Mouse (Mus musculus) layer of hippocampus, adult 8-10 months (tissue): Measurements from ENCODE around the gene Lrrc56. TPM values are rescaled to one million over a fixed set of nuclear protein-coding genes. Genes with fewer than 3 reads are reported as not detected.

Source experiments
- DNase-seq, 2 experiments: peaks; one replicate each; pipeline ENCODE4 v3.0.0; 2022; ENCODE audit warnings: low spot score in 2 of 2
- total RNA-seq, 4 experiments: library from RNA; stranded (reverse); gene quantifications; 2 replicates each; pipeline ENCODE4 v1.2.4; 2022

The Lrrc56 gene
- total RNA-seq: 1 to 10 TPM; 3.6 to 5.6 (median 5.1) TPM

DNA sequence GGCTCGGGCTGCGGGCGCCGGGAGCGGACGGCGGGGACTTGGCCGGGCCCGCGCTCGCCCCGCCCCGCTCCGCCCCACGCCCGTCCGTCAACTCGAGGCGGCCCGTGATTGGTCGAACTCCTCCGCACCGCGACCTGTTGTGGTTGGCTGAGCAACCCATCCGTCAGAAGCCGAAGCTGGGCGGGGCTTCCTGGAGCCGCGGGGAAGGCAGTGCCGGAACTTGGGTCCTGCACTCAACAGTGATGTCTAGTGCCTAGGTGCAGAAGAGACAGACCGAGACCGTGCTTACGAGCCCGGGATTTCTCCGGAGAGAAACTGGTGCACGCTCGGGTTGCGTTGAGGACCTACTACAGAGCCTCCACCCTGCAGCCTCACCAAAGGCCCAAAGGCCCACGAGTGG, at the start of gene Lrrc56, which contains the start of gene Hras:
Gene Lrrc56, plus strand, starts transcription at position 210 of the 400 bp plus-strand sequence.
Gene Hras, minus strand, starts transcription at position 58 of the 400 bp plus-strand sequence.
- peak; percentile 94 to 96 for DNase-seq

DNA sequence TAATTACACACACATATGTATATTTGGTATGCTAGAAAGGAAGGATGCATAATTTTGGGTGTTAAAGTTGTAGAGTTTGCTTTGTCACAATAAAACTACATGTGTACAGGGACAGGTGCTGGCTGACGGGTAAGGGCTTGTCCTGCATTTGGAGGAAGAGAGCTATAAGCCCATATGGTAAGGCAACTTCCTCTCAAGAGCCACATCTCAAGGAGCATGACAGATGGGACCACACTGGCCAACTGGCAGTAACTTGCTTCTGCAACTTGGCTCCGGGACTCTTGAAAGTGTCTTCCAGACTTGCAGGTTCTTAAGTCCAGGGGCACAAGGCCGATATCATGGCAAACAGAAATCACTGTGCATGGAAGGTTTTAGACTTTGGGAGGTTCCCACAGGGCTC, 49.3 kb upstream of the Lrrc56 start:
- no peak for DNase-seq

DNA sequence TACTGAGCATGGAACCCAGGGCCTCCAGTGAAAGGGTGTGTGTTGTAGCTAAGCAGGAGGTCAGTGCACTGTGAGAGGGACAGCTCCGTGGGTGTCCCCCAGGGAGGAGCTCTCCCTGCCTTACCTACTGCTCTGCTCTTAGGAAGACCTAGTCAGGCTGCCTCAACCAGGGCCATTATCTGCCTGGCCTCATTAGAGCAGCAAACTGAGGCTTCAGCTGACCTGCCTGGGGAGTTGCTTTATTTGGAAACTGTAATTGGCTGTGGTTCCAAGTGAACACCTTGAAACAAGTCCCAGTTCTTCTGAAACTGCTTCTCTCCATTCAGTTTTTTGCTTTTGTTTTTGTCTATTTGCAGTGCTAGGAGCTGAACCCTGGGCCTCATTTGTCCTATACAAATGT, 48.6 kb upstream of the Lrrc56 start:
- DNase-seq: no peak

DNA sequence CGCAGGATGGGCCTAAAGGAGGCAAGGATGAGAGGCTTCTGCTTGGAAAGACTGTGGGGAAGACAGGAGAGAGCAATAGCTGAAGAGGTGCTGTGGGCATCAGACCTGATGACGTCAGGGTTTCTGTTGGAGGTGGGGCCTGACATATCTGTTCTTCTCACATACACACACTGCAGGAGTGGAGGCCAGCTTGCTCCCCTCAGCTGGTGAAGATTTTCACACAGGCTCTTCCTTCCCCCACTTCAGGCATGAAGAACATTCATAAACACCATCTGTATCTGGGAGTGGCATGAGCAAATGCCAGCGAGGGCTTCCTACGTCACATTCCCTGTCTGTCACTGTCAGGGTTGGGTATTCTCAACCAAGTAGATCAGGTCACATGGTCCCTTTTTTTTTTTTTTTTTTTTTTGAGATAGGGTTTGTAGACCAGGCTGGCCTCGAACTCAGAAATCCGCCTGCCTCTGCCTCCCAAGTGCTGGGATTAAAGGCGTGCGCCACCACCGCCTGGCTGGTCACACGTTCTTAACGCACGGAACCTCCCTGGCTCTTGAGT, 47.8 kb upstream of the Lrrc56 start:
- DNase-seq: no peak

DNA sequence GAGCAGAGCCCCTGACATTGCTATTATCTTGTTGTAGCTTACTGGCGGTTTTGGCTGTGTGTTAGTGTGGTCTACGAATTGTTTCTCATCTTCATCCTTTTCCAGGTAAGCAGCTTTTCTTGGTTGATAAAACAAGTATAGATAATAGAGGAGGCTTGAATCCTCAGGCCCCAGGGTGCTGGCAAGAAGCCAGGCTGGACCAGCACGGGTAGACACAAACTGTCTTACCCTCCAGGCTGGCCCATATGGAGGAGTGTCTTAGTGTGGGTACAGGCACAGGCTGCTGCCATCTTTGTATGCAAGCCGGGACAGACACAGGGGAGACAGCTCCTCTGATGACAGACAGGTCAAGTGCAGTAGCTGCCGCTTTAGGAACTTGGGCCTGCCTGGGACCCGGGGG, 46.9 kb upstream of the Lrrc56 start:
- DNase-seq: no peak

DNA sequence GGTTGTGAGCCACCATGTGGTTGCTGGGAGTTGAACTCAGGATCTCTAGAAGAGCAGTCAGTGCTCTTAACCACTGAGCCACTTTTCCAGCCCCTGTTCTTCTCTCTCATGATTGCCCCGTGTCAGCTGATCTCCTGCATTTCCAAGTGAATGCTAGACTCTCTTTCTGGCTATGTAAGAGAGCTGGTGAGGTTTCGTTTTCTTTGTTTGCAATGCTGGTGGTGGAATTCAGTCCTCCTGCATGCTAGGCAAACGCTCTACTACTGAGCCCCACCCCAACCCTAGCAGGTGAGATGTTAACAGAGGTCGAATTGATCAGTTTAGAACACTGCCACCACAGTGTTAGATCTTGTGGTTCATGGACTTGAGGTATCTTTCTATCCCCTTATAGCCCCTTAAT, 45.3 kb upstream of the Lrrc56 start:
- no peak for DNase-seq

DNA sequence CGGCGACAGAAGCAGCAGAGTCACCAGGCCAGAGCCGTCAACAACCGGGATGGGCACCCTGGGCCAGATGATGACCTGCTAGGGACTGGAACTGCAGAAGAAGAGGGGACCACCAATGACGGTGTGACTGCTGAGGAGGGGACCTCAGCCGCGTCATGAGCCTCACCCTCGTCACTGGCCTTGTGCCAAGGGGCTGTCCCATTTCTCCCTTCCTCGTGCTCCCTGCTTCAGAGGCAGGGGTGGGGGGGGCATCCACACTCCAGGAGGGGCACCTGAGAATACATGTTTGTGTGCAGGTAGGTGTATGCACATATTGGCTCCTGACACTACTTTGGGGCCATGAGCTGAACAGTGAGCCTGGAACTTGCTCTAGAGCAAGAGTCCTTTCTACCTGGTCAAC, 38.6 kb upstream of the Lrrc56 start:
- no peak for DNase-seq

DNA sequence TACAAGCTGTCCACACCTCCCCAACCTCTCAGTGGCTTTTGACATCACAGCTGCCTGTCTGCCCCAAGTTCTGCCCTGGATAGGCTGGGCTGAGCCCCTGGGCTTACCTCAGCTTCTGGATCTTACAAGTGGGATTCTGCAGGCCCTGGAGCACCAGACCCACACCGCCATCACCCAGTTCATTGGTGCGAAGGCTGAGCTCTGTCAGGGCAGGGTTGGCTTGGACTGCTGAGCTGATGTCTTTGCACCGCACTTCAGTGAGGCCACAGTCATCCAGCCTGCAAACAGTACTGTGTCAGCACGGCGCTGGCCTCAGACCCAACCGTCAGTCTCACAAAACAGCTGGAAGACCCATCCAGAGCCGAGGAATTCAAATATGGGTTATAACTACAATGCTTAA, 29.6 kb upstream of the Lrrc56 start:
- DNase-seq: no peak

DNA sequence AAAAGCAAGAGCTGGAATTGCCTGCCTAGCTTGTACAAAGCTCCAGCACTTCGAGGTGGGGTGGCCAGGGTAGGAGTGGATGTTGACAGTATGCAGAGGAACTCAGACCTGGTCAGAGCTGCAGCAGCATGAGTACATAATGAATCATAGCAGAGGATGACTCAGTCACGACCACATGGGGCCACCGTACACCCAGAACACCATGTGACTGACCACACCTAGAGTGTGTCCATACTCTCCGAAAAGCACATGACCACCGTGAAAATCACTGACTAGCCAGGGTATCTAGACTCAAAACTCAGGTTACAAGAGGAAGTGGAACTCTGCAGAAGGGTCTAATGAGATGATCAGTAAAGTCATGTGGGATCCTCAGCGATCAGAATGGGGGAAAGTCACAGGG, 29.1 kb upstream of the Lrrc56 start:
- DNase-seq: no peak

DNA sequence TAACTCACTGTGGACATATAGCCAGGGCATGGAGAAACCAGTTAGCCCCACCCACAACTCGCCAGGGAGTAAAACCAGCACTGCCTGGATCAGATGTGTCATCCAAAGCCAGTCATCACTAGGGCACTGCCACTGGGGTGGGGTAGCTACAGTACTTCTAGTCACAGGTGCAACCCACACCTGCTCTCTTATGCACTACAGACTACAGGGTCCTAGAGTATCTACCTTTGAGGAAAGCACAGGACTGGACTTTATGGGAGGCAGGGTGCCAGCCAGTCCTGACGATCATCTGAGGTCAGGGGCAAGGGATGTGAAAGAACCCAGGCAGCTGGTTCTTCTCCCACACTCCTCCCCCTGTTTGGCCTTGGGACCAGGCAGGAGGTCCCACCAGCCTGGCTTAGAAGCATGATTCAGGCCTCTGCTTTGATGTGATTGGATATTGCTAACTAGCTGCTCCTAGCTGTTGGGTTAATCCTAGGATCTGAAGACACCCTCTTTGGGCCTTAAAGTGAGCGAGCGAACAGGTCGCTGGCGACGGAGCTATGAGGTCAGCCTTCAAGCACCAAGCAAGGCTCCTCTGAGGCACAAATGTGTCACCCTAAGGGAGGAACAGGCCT, 25.9 kb upstream of the Lrrc56 start:
- DNase-seq: no peak

DNA sequence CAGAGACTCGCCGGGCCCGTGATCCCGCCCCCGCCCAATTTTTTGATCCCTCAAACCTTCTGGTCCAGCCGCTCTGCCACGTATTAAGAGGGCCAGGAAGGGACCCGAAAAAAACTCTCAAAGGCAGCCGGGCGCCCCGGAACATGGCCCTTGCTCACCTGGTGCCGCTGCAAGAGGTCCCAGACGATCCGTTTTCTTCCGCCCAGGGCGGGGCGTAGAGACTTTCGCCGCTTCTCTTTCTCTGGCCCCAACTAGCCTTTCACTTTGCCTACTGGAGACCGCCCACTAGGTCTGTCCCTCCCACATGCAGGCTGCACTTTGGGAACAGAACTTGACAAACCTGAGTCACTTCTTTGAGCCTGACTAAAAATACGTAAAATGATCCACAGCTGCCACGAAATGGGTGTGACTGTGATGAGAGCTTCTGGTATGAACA, 25.4 kb upstream of the Lrrc56 start:
- no peak for DNase-seq

DNA sequence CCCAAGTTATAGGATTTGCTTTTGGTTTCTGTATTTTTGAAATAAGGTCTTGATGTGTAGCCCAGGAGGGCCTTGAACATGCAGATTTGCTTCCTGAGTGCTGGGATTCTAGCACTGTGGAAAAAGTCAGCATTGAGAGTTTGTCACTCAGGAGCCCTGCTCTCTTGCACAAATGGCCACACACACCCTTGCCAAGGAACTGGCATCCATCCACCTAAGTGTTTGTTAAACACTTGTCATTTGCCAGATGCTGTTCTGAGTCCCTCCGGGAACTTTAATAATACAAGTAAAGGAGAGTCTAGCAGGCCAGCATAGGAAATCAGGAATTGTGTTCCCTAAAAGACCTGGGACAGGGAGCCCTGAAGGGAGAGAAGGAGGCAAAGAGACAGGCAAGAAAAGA, 24.7 kb upstream of the Lrrc56 start:
- DNase-seq: no peak

DNA sequence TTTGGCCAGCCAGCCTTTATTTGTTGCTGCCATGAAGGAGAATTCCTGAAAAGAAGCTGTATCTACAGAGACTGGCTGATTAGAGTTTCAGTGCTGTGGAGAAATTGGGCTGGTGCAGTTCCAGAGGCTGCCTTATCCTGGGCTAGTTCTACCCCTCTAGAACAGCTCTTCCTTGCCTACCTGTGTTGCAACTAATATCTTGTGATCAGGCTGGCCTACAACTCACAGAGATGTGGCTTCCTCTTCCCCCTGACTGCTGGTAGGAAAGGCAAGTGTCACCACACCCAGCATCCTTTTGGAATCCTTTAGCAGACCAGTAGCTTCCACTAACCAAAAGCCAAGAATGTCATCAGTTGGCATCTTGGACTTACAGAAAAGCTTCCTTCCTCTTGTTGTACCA, 24.1 kb upstream of the Lrrc56 start:
- DNase-seq: no peak

DNA sequence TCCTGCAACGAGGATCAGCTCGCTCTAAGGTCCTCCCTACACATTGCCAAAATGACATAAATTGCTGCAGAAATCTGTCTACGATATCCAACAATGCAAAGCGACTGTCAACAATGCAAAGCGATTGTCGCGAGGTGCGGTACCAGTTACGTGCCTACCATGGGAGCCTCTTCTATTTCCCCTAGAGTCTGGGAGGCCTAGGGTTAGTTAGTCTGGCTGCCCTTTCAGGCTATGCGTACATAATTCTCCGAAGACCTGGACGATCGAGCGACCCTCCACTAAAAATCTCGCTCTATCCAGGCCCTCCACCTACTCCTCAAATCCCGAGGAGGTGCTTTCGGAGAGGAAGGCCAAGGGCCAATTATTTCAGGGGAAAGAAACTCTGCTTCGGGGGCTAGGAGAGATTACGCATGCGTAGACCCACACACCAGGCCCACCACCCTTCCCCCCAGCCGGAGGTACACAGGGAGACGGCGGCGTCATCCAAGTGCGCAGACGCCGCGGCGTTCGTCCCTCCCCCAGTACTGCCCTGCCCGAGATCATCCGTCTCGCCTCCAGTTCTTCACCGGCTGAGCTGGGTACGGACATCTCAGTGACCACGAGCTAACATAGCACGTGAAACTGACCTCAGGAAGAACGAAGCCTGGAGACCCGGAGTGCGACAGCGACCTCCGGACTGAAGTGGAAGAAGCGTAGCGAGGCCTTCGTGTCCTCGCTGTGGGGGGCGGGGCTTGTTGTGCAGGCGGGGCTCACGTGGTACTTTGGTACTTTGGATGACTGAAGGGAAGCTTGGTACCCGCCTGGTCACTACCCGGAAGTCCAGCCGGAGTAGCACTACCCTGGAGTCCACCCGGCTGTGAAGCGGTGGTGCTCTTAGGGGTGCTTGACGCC, 21.6 kb upstream of the Lrrc56 start, which contains the start of gene Rnh1:
Gene Rnh1, minus strand, starts transcription at position 742 of the 891 bp plus-strand sequence.
- peak; percentile 90 to 92 for DNase-seq

DNA sequence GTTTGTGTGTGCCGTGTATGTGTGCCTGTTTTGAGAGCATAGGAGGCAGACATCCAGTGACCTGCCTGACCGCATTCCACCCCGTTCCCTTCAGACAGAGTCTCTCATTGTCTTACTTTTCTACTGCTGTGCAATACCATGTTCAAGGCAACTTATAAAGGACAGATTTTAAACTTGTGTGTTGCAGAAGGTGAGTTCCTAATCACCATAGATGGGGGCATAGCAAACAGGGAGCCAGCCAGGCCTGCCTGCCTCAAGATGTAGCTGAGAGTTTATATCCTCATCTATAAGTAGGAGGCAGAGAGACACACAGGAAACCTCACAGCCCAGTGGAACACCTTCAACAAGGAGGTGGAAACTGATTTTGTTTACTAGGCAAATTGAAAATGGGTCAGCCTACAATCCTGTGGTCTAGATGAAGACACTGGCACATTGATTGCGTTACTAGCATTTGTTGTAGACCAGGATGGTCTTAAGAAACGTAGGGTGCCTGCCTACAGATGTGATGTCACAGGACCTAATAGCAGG, 20.6 kb upstream of the Lrrc56 start:
- no peak for DNase-seq

DNA sequence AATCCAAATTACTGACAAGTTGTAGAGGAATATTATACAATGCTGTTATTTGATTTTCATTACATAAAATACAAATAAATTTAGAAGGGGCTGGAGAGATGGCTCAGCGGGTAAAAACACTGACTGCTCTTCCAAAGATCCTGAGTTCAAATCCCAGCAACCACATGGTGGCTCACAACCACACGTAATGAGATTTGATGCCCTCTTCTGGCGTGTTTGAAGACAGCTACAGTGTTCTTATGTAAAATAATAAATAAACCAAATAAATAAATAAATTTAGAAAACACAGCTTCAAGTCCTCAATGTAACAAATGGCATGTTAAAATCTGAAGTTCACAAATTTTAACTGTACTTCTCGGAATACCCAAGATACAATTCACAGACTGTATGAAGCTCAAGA, 18.9 kb upstream of the Lrrc56 start:
- DNase-seq: no peak

DNA sequence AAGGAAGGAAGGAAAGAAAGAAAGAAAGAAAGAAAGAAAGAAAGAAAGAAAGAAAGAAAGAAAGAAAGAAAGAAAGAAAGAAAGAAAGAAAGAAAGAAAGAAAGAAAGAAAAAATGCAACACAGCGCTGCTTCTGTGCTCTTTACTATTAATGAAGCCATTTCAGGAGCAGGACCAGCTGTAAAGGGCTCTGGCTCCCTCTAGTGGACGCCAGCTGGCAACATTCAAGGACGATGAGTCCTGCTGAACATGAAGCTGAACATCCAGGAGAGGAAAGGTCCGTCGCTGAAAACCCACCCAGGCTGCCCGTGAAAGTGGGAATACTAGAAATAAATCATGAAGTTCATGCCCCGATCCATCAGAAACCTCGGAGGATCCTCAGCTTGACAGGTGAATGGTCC, 17.8 kb upstream of the Lrrc56 start:
- peak; percentile 81 to 94 for DNase-seq

DNA sequence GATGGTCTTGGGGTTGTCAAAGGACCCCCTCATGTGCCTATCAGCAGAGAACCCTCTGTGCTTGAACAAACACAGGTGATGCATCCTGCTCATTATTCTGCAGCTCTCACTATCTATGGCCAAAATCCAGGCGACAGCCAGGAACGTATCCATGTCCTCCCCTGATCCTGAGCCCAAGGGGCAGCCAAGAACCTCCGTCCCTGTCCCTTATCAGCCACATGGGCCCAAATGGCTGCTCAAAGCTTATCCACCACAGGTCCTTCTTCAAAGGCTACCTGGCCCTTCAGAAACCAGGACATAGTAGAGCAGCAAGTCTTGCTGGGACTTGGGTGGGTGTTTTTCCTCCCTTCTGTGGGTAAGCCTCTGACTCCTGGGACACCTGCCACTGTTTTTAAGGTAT, 5.8 kb upstream of the Lrrc56 start:
- DNase-seq: no peak

DNA sequence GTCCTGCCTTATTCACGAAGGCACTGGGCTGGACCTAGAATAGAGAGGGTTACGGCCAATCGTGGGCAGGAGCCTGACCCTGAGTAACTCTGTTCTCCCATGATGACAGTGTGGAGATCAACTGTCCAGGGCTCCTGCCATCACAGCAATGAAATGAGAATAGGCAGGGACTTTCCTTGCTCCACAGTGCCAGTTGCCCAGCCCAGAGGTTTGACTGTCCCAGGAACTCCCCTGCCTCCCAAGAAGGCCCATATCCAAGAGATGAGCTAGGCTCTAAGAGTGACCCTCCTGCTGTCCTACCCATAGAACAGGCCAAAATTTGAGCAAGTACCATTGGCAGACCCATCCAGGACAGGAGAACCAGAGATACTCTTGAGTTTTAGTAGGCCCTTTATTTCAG, 5.2 kb upstream of the Lrrc56 start:
- no peak for DNase-seq

DNA sequence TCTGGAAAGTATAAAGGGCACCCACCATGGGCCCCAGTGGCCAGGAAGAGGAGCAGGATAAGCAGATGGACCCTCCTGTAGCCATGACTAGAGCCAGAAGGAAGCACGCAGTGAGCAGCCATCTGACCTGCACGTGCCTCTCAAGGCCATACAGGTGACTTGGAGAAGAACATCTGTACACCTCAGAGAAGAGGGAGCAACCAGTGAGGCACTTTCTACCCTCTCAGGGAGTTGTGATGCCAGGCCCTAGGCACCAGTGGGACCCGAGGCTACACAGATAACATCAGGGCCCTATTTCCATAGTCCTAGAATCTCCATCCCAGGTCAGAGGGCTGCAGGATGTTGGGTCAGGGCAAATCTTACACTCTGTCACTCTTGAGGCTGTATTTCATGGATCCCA, 3.7 kb upstream of the Lrrc56 start:
- DNase-seq: no peak

DNA sequence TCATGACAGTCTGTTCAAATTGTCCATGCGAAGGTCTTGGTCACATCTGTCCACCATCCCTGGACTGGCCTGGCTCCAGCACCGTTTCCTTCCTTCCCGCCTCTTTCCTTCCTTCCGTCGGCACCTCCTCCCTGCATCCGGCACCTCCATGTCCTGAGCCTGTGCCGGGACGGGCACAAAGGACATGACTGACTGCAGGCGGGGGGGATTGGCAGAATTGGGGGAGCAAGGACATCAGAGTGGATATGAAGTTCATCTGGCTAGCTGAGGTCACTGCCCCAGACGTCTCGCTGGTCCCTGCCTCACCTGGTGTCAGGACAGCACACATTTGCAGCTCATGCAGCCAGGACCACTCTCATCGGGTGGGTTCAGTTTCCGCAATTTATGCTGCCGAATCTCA, 2.9 kb upstream of the Lrrc56 start:
- no peak for DNase-seq
